Mouse (Mus musculus) erythroblast, embryonic 14.5 days (primary cell): ENCODE data around the gene Plcb3.

ENCODE experiments used
- GATA1 ChIP-seq: IDR thresholded peaks from 2 replicates; pipeline ENCODE4 v1.6.1; 2012; ENCODE audit warnings: low read length, inconsistent platforms, mixed read lengths
- TAL1 ChIP-seq: IDR thresholded peaks from 3 replicates; pipeline ENCODE4 v1.6.1; 2012; ENCODE audit warnings: low read length, inconsistent platforms, mixed read lengths

DNA sequence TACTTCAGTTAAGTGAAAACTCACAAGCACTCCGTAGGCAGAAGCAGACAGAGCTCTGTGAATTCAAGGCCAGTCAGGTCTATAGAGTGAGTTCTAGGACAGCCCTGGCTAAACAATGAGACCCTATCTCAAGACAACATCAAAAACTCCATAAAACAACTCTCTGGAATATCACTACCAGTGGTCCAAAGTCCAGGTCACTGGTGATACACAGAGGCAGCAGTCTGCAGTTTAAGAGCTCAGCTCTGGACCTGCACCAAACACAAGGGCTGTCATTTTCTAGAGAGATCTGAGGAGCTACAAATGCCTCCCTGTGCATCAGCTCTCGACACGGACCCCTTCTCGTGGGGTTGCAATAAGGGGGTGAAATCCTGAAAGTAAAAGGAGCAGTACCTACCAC lies 57.9 kb downstream of the Plcb3 start:
- TF ChIP-seq TAL1, result no peak
- TF ChIP-seq GATA1, result no peak
